Mouse (Mus musculus) embryonic fibroblast, embryonic 13.5 days (primary cell): ENCODE results near the gene Exoc2. TPM values are rescaled to one million over a fixed set of nuclear protein-coding genes. Genes with fewer than 3 reads are reported as not detected.

ENCODE experiments used
- H3K27ac ChIP-seq: 2 replicates; pipeline ENCODE4 v1.5.1; 2012; ENCODE audit warnings: low read length, control low read depth, inconsistent platforms; ENCODE audit not compliant: insufficient read depth
- H3K4me1 ChIP-seq: 2 replicates; pipeline ENCODE4 v1.6.1; 2011; ENCODE audit warnings: low read length; ENCODE audit not compliant: control insufficient read depth, insufficient read depth
- H3K4me3 ChIP-seq: 2 replicates; pipeline ENCODE4 v1.5.1; 2011; ENCODE audit warnings: mild to moderate bottlenecking, control low read depth, low read length; ENCODE audit not compliant: insufficient read depth
- CTCF ChIP-seq: IDR thresholded peaks from 2 replicates; pipeline ENCODE4 v1.5.1; 2011; ENCODE audit warnings: mild to moderate bottlenecking, control low read depth, low read length, moderate library complexity, borderline replicate concordance; ENCODE audit not compliant: insufficient read depth
- POLR2A ChIP-seq: IDR thresholded peaks from 2 replicates; pipeline ENCODE4 v1.6.1; 2011; ENCODE audit warnings: low read depth, mild to moderate bottlenecking, control low read depth, low read length, moderate library complexity
- polyA plus RNA-seq: library from polyadenylated mRNA; stranded (reverse); fragments of >200 nt; gene quantifications from 2 replicates; pipeline ENCODE4 v1.2.4, GENCODE M21; 2011; ENCODE audit warnings: low read depth; ENCODE audit not compliant: missing spikeins, insufficient read length

The Exoc2 gene
- polyA plus RNA-seq, 1 experiment = 37.1 TPM

- no peak for TF ChIP-seq POLR2A
- TF ChIP-seq CTCF = no peak
- Histone ChIP-seq H3K4me1 (no peaks in the 10 kb centered on the region), H3K27ac (no peak overlapping the region), H3K4me3 (no peak overlapping the region)
Measured at GRCm38 (mm10) chr13:30814256-30814655, 159.6 kb downstream of the Exoc2 start.

- TF ChIP-seq CTCF = no peak
- TF ChIP-seq POLR2A = no peak
- H3K4me1 ChIP-seq = no peaks in the 10 kb centered on the region
- no peak overlapping the region for H3K27ac ChIP-seq
- no peak overlapping the region for H3K4me3 ChIP-seq
Measured at GRCm38 (mm10) chr13:30813464-30813863, 160.4 kb downstream of the Exoc2 start.

- Histone ChIP-seq H3K4me1 (no peaks in the 10 kb centered on the region), H3K27ac (no peak overlapping the region), H3K4me3 (no peak overlapping the region)
- TF ChIP-seq POLR2A (no peak), CTCF (no peak)
Measured at GRCm38 (mm10) chr13:30809240-30809639, 164.7 kb downstream of the Exoc2 start.

- Histone ChIP-seq H3K27ac (no peak overlapping the region), H3K4me3 (no peak overlapping the region), H3K4me1 (no peaks in the 10 kb centered on the region)
- TF ChIP-seq POLR2A (no peak), CTCF (no peak)
Measured at GRCm38 (mm10) chr13:30802336-30802955, 171.4 kb downstream of the Exoc2 start.

- TF ChIP-seq CTCF (no peak), POLR2A (no peak)
- no peak overlapping the region for H3K27ac ChIP-seq
- no peak overlapping the region for H3K4me3 ChIP-seq
- H3K4me1 ChIP-seq = no peaks in the 10 kb centered on the region
Measured at GRCm38 (mm10) chr13:30801886-30802285, 172.0 kb downstream of the Exoc2 start.

- H3K4me3 ChIP-seq = no peak overlapping the region
- TF ChIP-seq POLR2A (no peak), CTCF (no peak)
- 0 out of 2 replicates have a peak, but pooled peaks cover 2% of the 10 kb centered on the region for H3K4me1 ChIP-seq
- H3K27ac ChIP-seq = no peak overlapping the region
Measured at GRCm38 (mm10) chr13:30795960-30796359, 177.9 kb downstream of the Exoc2 start.

- H3K4me3 ChIP-seq = no peak overlapping the region
- TF ChIP-seq CTCF (no peak), POLR2A (no peak)
- H3K4me1 ChIP-seq = 0 out of 2 replicates have a peak, but pooled peaks cover 2% of the 10 kb centered on the region
- no peak overlapping the region for H3K27ac ChIP-seq
Measured at GRCm38 (mm10) chr13:30793616-30794015, 180.3 kb downstream of the Exoc2 start.

GRCm38 (mm10) chr13:30793196-30793595 lies 180.7 kb downstream of the Exoc2 start:
- Histone ChIP-seq H3K27ac (no peak overlapping the region), H3K4me3 (no peak overlapping the region), H3K4me1 (0 out of 2 replicates have a peak, but pooled peaks cover 2% of the 10 kb centered on the region)
- TF ChIP-seq POLR2A (no peak), CTCF (no peak)

- H3K27ac ChIP-seq = no peak overlapping the region
- TF ChIP-seq CTCF (no peak), POLR2A (no peak)
- 0 out of 2 replicates have a peak, but pooled peaks cover 2% of the 10 kb centered on the region for H3K4me1 ChIP-seq
- no peak overlapping the region for H3K4me3 ChIP-seq
Measured at GRCm38 (mm10) chr13:30792741-30793140, 181.2 kb downstream of the Exoc2 start.

GRCm38 (mm10) chr13:30792308-30792707 lies 181.6 kb downstream of the Exoc2 start:
- no peak for TF ChIP-seq CTCF
- TF ChIP-seq POLR2A = no peak
- Histone ChIP-seq H3K4me3 (no peak overlapping the region), H3K4me1 (0 out of 2 replicates have a peak, but pooled peaks cover 2% of the 10 kb centered on the region), H3K27ac (no peak overlapping the region)

- H3K4me1 ChIP-seq = 0 out of 2 replicates have a peak, but pooled peaks cover 2% of the 10 kb centered on the region
- H3K4me3 ChIP-seq = no peak overlapping the region
- TF ChIP-seq POLR2A (no peak), CTCF (no peak)
- no peak overlapping the region for H3K27ac ChIP-seq
Measured at GRCm38 (mm10) chr13:30790016-30790415, 183.9 kb downstream of the Exoc2 start.
